Mouse (Mus musculus) liver, adult 2 months (tissue): ENCODE measurements at regions not wholly inside any gene's neighbourhood (a gene's known extent, or its start where the extent isn't known, plus 50 kb on each side); places are given as distances from the start of the nearest gene placed in this dataset.

Experiments used
- CTCF ChIP-seq: fragments of 200-500 bp; IDR thresholded peaks from 2 replicates; pipeline ENCODE4 v1.5.1; 2011; ENCODE audit warnings: low read depth, low read length, control low read depth
- POLR2A ChIP-seq: fragments of 200-500 bp; IDR thresholded peaks from 2 replicates; pipeline ENCODE4 v1.6.1; 2011; ENCODE audit warnings: low read length, control low read depth; ENCODE audit not compliant: insufficient read depth; ENCODE audit errors: extremely low read depth

- TF ChIP-seq CTCF: no peak
- TF ChIP-seq POLR2A: no peak
Observed at GRCm38 (mm10) chr10:92289230-92289629, 433.0 kb downstream of the Nedd1 start.
